8 mouse cellular contexts compared by ENCODE assay signal in the genomic region with DNA sequence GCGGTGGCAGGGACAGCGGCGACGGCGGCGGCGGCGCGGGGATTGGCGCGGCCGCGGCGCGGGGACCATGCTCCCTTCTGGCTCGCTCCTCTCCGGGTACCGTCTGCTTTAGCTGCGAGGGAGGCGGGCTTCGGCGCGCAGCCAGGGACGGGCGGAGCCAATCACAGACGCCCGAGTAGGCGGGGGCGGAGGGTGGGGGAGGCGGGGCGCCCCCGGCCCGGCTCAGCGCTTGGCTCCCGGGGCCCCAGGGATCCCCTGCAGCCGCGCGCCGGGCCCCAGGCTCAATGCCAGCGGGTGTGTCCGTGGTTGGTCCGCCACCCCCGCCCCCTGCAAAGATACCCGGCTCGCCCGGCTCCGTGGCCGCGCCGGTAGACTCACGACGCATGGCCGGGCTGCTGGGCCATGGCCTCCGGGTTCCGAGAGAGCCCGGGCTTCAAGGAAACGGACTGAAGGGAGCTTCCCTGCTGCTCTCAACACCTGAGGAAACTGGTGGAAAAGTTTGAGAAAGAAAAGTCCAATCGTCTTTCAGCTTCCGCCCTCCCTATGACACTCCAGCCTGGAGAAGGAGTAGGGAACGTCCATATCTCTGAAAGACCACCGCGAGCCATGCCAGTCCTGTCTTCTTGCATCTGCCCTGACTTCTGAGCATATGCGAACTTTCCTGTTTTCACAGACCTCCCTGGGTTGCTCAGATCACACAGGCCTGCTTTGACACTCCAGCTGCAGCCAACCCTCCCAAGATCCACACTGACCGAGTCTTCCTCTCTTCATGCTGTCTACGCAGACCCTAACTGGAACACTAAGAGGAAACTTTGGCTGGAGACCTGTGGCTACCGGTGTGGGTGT. TPM values are rescaled to one million over a fixed set of nuclear protein-coding genes. Genes with fewer than 3 reads are reported as not detected.
DNase-seq lines count a peak whose midpoint lies in the region; ATAC-seq lines count a peak whose summit lies in the region.

A gene (minus strand): TSS at position 67 of the 846 bp plus-strand sequence.

- intact Hi-C loops in heart, postnatal 36 days (cut with DNase I), result no loop called here

- DNase-seq in WW6 (ENCODE audit: low read depth, low spot score), result peak; percentile 53
- peak; percentile 89 for DNase-seq in cerebellum, adult 9-11 months
- peak in 1 of 2 experiments; percentile 82 for DNase-seq in frontal cortex, adult 2 months (ENCODE audit: extremely low spot score in 1 of 2, low spot score in 1 of 2)
- peak; percentile 78 to 83 for DNase-seq in heart, postnatal 36 days
- peak; percentile 69 to 83 for DNase-seq in layer of hippocampus, adult 8-10 months (ENCODE audit: low spot score in 2 of 2)
- peak; percentile 85 to 86 for DNase-seq in lung, adult 18-20 months
- DNase-seq in retina, adult 2 months (ENCODE audit: low read depth, low spot score), result peak; percentile 72

- no peak for ATAC-seq in activated CD4-positive, CD25-positive, alpha-beta regulatory T cell, adult 4 months

RNA-seq across cellular contexts. Expression of the gene that starts here (rescaled TPM):
- 31.4 and 37.9 TPM in 2 replicates for polyA plus RNA-seq in frontal cortex, adult 2 months (2012; rRNA removed)
- under 1 TPM; 0.28 to 0.38 TPM for total RNA-seq in heart, postnatal 36 days (2021)
- total RNA-seq in layer of hippocampus, adult 8-10 months (2022), result 10 to 100 TPM; 28.5 to 41.3 (median 33.1) TPM
- polyA plus RNA-seq in activated CD4-positive, CD25-positive, alpha-beta regulatory T cell, adult 4 months (2017; shearing (Covaris generic)), result under 1 TPM; 0.09 to 0.28 TPM

Comparison
In these comparisons a context has a peak if more than half of its experiments do, and no peak if none do; other contexts are left out.
1. RNA of the gene that starts here (total RNA-seq): 28.5 to 41.3 TPM in layer of hippocampus, adult 8-10 months; 0.28 to 0.38 TPM in heart, postnatal 36 days; every median in the first group is over 10 times any median in the second.
2. RNA of the gene that starts here (polyA plus RNA-seq): 31.4 to 37.9 TPM in frontal cortex, adult 2 months; 0.09 to 0.28 TPM in activated CD4-positive, CD25-positive, alpha-beta regulatory T cell, adult 4 months; every median in the first group is over 10 times any median in the second.
3. Peak in DNase-seq in heart, postnatal 36 days; RNA of the gene not detected or under 1 TPM.